Mouse (Mus musculus): ENCODE results near the gene Pawr.
A peak's percentile ranks its signal among the peaks of the same experiment; 100 is the strongest.

Pawr gene

GRCm38 (mm10) chr10:108331784-108332561 lies at the start of gene Pawr:
Gene Pawr (plus strand): TSS chr10:108332121.
- DNase-seq (ENCODE audit: low spot score in 2 of 2) = peak in 1 of 2 experiments; percentile 18

- no peak for DNase-seq (ENCODE audit: low spot score in 2 of 2)
These were observed 49.6 kb upstream of the Pawr start for GRCm38 (mm10) chr10:108282351-108282750.

GRCm38 (mm10) chr10:108283418-108283817 lies 48.5 kb upstream of the Pawr start:
- no peak for DNase-seq (ENCODE audit: low spot score in 2 of 2)

- DNase-seq (ENCODE audit: low spot score in 2 of 2) = no peak
These were observed 48.1 kb upstream of the Pawr start for GRCm38 (mm10) chr10:108283837-108284236.

GRCm38 (mm10) chr10:108284445-108284844 lies 47.5 kb upstream of the Pawr start:
- DNase-seq (ENCODE audit: low spot score in 2 of 2) = no peak

- DNase-seq (ENCODE audit: low spot score in 2 of 2) = no peak
These were observed 46.9 kb upstream of the Pawr start for GRCm38 (mm10) chr10:108284977-108285376.

GRCm38 (mm10) chr10:108286658-108287437 lies 45.1 kb upstream of the Pawr start:
- DNase-seq (ENCODE audit: low spot score in 2 of 2) = no peak

- no peak for DNase-seq (ENCODE audit: low spot score in 2 of 2)
These were observed 44.5 kb upstream of the Pawr start for GRCm38 (mm10) chr10:108287438-108287801.

- no peak for DNase-seq (ENCODE audit: low spot score in 2 of 2)
These were observed 41.9 kb upstream of the Pawr start for GRCm38 (mm10) chr10:108290046-108290445.

GRCm38 (mm10) chr10:108291688-108292471 lies 40.0 kb upstream of the Pawr start:
- DNase-seq (ENCODE audit: low spot score in 2 of 2) = no peak

- no peak for DNase-seq (ENCODE audit: low spot score in 2 of 2)
These were observed 39.3 kb upstream of the Pawr start for GRCm38 (mm10) chr10:108292651-108293050.

GRCm38 (mm10) chr10:108293620-108294195 lies 38.2 kb upstream of the Pawr start:
- DNase-seq (ENCODE audit: low spot score in 2 of 2) = no peak

GRCm38 (mm10) chr10:108294766-108295165 lies 37.2 kb upstream of the Pawr start:
- no peak for DNase-seq (ENCODE audit: low spot score in 2 of 2)

GRCm38 (mm10) chr10:108296446-108296845 lies 35.5 kb upstream of the Pawr start:
- no peak for DNase-seq (ENCODE audit: low spot score in 2 of 2)

- no peak for DNase-seq (ENCODE audit: low spot score in 2 of 2)
These were observed 33.7 kb upstream of the Pawr start for GRCm38 (mm10) chr10:108298261-108298660.

GRCm38 (mm10) chr10:108298841-108299545 lies 32.9 kb upstream of the Pawr start:
- DNase-seq (ENCODE audit: low spot score in 2 of 2) = no peak

GRCm38 (mm10) chr10:108299828-108300227 lies 32.1 kb upstream of the Pawr start:
- DNase-seq (ENCODE audit: low spot score in 2 of 2) = no peak

- peak; percentile 57 to 68 for DNase-seq (ENCODE audit: low spot score in 2 of 2)
These were observed 31.1 kb upstream of the Pawr start for GRCm38 (mm10) chr10:108300843-108301242.

GRCm38 (mm10) chr10:108307772-108308171 lies 24.1 kb upstream of the Pawr start:
- DNase-seq (ENCODE audit: low spot score in 2 of 2) = no peak

GRCm38 (mm10) chr10:108310195-108310594 lies 21.7 kb upstream of the Pawr start:
- DNase-seq (ENCODE audit: low spot score in 2 of 2) = no peak

- no peak for DNase-seq (ENCODE audit: low spot score in 2 of 2)
These were observed 20.5 kb upstream of the Pawr start for GRCm38 (mm10) chr10:108311396-108311795.

All from frontal cortex, postnatal 25 days (tissue).